Mouse (Mus musculus) cortical plate, adult 2 months (tissue): Measurements from ENCODE around the gene 4930474N05Rik.

Source experiments
- CTCF ChIP-seq: fragments of 200-500 bp; IDR thresholded peaks from 2 replicates; pipeline ENCODE4 v1.5.1; 2011; ENCODE audit warnings: mild to moderate bottlenecking, control low read depth, low read length; ENCODE audit not compliant: insufficient read depth; ENCODE audit errors: extremely low read depth
- POLR2A ChIP-seq: fragments of 200-500 bp; IDR thresholded peaks from 2 replicates; pipeline ENCODE4 v1.6.1; 2011; ENCODE audit warnings: mild to moderate bottlenecking, low read length, control low read depth; ENCODE audit not compliant: insufficient read depth; ENCODE audit errors: extremely low read depth

DNA sequence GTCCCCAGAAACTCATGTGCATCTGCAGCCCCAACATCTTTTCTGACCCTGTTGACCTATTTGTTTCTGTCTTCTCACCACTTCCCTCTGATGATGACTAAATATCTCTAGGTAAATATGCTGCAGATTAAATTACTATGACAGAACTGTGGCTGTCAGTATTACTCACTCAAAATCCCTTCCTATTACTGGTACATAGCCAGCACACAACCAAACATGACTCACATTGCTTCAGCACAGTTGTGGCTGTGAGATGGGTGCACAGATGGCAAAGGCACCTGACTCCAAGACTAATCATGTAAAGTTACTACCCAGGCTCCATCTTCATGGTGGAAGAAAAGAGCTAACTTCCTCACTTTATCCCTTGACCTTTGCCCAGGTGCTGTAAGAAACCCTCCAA is 50.5 kb downstream of the 4930474N05Rik start:
- TF ChIP-seq CTCF (no peak), POLR2A (no peak)
